Mouse (Mus musculus): ENCODE data around the gene Ank2.

DNA sequence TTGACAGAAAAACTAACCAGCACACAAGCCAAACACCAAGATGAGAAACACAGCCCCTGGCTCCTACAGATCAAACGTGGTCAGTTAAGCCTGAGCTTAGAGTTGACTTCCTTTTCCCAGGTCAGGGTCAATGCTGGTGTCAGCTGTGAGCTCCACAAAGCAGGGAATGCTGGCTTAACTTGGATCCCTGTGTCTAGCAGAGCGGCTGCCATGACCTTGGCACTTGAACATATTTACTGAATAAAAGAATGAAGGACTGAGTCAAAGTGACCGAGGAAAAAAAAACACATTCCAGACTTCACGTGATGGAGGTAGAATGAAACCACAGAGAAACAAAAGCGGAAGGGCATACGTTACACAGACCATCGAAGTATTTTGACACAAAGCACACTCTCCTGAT is 150.2 kb downstream of the Ank2 start:
- TF ChIP-seq GATA1 (IDR thresholded peaks at IDR 0.05; ENCODE audit: low read length) (no peak), TAL1 (IDR thresholded peaks at IDR 0.05; ENCODE audit: low read length) (no peak)
